Mouse (Mus musculus): ENCODE data around the gene Mlh1. TPM values are rescaled to one million over a fixed set of nuclear protein-coding genes. Genes with fewer than 3 reads are reported as not detected.

Mlh1 gene
- polyA plus RNA-seq, 1 experiment, result 11.4 TPM

- peaks cover 3% of the 10 kb centered on the region for H3K36me3 ChIP-seq (ENCODE audit: control insufficient read depth, insufficient read depth)
- TF ChIP-seq MAX (IDR thresholded peaks at IDR 0.05; ENCODE audit: low read depth) (no peak), REST (IDR thresholded peaks at IDR 0.05; ENCODE audit: insufficient read depth, insufficient read length) (no peak), TCF3 (IDR thresholded peaks at IDR 0.05; ENCODE audit: insufficient read length, low read depth) (no peak), USF1 (IDR thresholded peaks at IDR 0.05; ENCODE audit: low read depth) (no peak), POLR2AphosphoS2 (IDR thresholded peaks at IDR 0.05; ENCODE audit: insufficient read length, low read depth) (no peak), SRF (IDR thresholded peaks at IDR 0.05; ENCODE audit: control insufficient read depth, insufficient read length, low read depth) (no peak), MYOD1 (IDR thresholded peaks at IDR 0.05; ENCODE audit: control insufficient read depth in 1 of 3, insufficient read length in 2 of 3, low read depth in 2 of 3) (no peak), POLR2A (IDR thresholded peaks at IDR 0.05; ENCODE audit: insufficient read length, low read depth) (no peak), CEBPB (IDR thresholded peaks at IDR 0.05; ENCODE audit: insufficient read depth, poor library complexity, severe bottlenecking) (no peak), TCF12 (IDR thresholded peaks at IDR 0.05; ENCODE audit: insufficient read depth, poor library complexity, severe bottlenecking) (no peak), MYOG (IDR thresholded peaks at IDR 0.05; ENCODE audit: control insufficient read depth in 1 of 3, insufficient read depth in 1 of 3, insufficient read length in 2 of 3, low read depth in 2 of 3) (no peak), E2F4 (IDR thresholded peaks at IDR 0.05; ENCODE audit: insufficient read depth) (no peak)
- H3K4me2 ChIP-seq (ENCODE audit: low read depth), result no peak overlapping the region
- H3K27me3 ChIP-seq (ENCODE audit: control insufficient read depth, insufficient read depth, insufficient read length), result no peaks in the 10 kb centered on the region
- H3K79me2 ChIP-seq (ENCODE audit: control insufficient read depth, insufficient read depth), result no peaks in the 10 kb centered on the region
- H3K4me3 ChIP-seq, result no peak overlapping the region
- no peak overlapping the region for H3ac ChIP-seq (ENCODE audit: control insufficient read depth, insufficient read length)
Observed at GRCm38 (mm10) chr9:111197116-111197515, 74.5 kb downstream of the Mlh1 start.

- H3K36me3 ChIP-seq (ENCODE audit: control insufficient read depth, insufficient read depth), result peaks cover 10% of the 10 kb centered on the region
- H3K4me3 ChIP-seq, result no peak overlapping the region
- no peak overlapping the region for H3K4me2 ChIP-seq (ENCODE audit: low read depth)
- H3K27me3 ChIP-seq (ENCODE audit: control insufficient read depth, insufficient read depth, insufficient read length), result no peaks in the 10 kb centered on the region
- no peaks in the 10 kb centered on the region for H3K79me2 ChIP-seq (ENCODE audit: control insufficient read depth, insufficient read depth)
- TF ChIP-seq CEBPB (IDR thresholded peaks at IDR 0.05; ENCODE audit: insufficient read depth, poor library complexity, severe bottlenecking) (no peak), USF1 (IDR thresholded peaks at IDR 0.05; ENCODE audit: low read depth) (no peak), POLR2AphosphoS2 (IDR thresholded peaks at IDR 0.05; ENCODE audit: insufficient read length, low read depth) (no peak), MAX (IDR thresholded peaks at IDR 0.05; ENCODE audit: low read depth) (no peak), MYOD1 (IDR thresholded peaks at IDR 0.05; ENCODE audit: control insufficient read depth in 1 of 3, insufficient read length in 2 of 3, low read depth in 2 of 3) (no peak), TCF12 (IDR thresholded peaks at IDR 0.05; ENCODE audit: insufficient read depth, poor library complexity, severe bottlenecking) (no peak), POLR2A (IDR thresholded peaks at IDR 0.05; ENCODE audit: insufficient read length, low read depth) (no peak), REST (IDR thresholded peaks at IDR 0.05; ENCODE audit: insufficient read depth, insufficient read length) (no peak), MYOG (IDR thresholded peaks at IDR 0.05; ENCODE audit: control insufficient read depth in 1 of 3, insufficient read depth in 1 of 3, insufficient read length in 2 of 3, low read depth in 2 of 3) (no peak), SRF (IDR thresholded peaks at IDR 0.05; ENCODE audit: control insufficient read depth, insufficient read length, low read depth) (no peak), E2F4 (IDR thresholded peaks at IDR 0.05; ENCODE audit: insufficient read depth) (no peak), TCF3 (IDR thresholded peaks at IDR 0.05; ENCODE audit: insufficient read length, low read depth) (no peak)
- no peak overlapping the region for H3ac ChIP-seq (ENCODE audit: control insufficient read depth, insufficient read length)
Observed at GRCm38 (mm10) chr9:111193211-111193610, 78.4 kb downstream of the Mlh1 start.

GRCm38 (mm10) chr9:111188731-111189130, 82.9 kb downstream of the Mlh1 start:
- H3ac ChIP-seq (ENCODE audit: control insufficient read depth, insufficient read length), result no peak overlapping the region

GRCm38 (mm10) chr9:111186861-111187260, 84.7 kb downstream of the Mlh1 start:
- no peaks in the 10 kb centered on the region for H3K27me3 ChIP-seq (ENCODE audit: control insufficient read depth, insufficient read depth, insufficient read length)
- TF ChIP-seq TCF12 (IDR thresholded peaks at IDR 0.05; ENCODE audit: insufficient read depth, poor library complexity, severe bottlenecking) (no peak), POLR2AphosphoS2 (IDR thresholded peaks at IDR 0.05; ENCODE audit: insufficient read length, low read depth) (no peak)
- H3ac ChIP-seq (ENCODE audit: control insufficient read depth, insufficient read length), result no peak overlapping the region
- no peak overlapping the region for H3K4me2 ChIP-seq (ENCODE audit: low read depth)
- no peak overlapping the region for H3K4me3 ChIP-seq
- peaks cover 4% of the 10 kb centered on the region for H3K79me2 ChIP-seq (ENCODE audit: control insufficient read depth, insufficient read depth)
- peaks cover 10% of the 10 kb centered on the region for H3K36me3 ChIP-seq (ENCODE audit: control insufficient read depth, insufficient read depth)

More at GRCm38 (mm10) chr9:111188731-111189130, 82.9 kb downstream of the Mlh1 start:
- Histone ChIP-seq H3K79me2 (ENCODE audit: control insufficient read depth, insufficient read depth) (no peaks in the 10 kb centered on the region), H3K27me3 (ENCODE audit: control insufficient read depth, insufficient read depth, insufficient read length) (no peaks in the 10 kb centered on the region), H3K4me3 (no peak overlapping the region), H3K4me2 (ENCODE audit: low read depth) (no peak overlapping the region), H3K36me3 (ENCODE audit: control insufficient read depth, insufficient read depth) (peaks cover 10% of the 10 kb centered on the region)
- no peak for TF ChIP-seq E2F4 (IDR thresholded peaks at IDR 0.05; ENCODE audit: insufficient read depth)
- no peak for TF ChIP-seq POLR2A (IDR thresholded peaks at IDR 0.05; ENCODE audit: insufficient read length, low read depth)
- no peak for TF ChIP-seq SRF (IDR thresholded peaks at IDR 0.05; ENCODE audit: control insufficient read depth, insufficient read length, low read depth)
- no peak for TF ChIP-seq MYOG (IDR thresholded peaks at IDR 0.05; ENCODE audit: control insufficient read depth in 1 of 3, insufficient read depth in 1 of 3, insufficient read length in 2 of 3, low read depth in 2 of 3)
- TF ChIP-seq MYOD1 (IDR thresholded peaks at IDR 0.05; ENCODE audit: control insufficient read depth in 1 of 3, insufficient read length in 2 of 3, low read depth in 2 of 3), result no peak
- TF ChIP-seq USF1 (IDR thresholded peaks at IDR 0.05; ENCODE audit: low read depth), result no peak
- no peak for TF ChIP-seq POLR2AphosphoS2 (IDR thresholded peaks at IDR 0.05; ENCODE audit: insufficient read length, low read depth)
- TF ChIP-seq TCF3 (IDR thresholded peaks at IDR 0.05; ENCODE audit: insufficient read length, low read depth), result no peak
- TF ChIP-seq REST (IDR thresholded peaks at IDR 0.05; ENCODE audit: insufficient read depth, insufficient read length), result no peak
- no peak for TF ChIP-seq MAX (IDR thresholded peaks at IDR 0.05; ENCODE audit: low read depth)
- no peak for TF ChIP-seq TCF12 (IDR thresholded peaks at IDR 0.05; ENCODE audit: insufficient read depth, poor library complexity, severe bottlenecking)

GRCm38 (mm10) chr9:111184929-111185328, 86.7 kb downstream of the Mlh1 start:
- Histone ChIP-seq H3K27me3 (ENCODE audit: control insufficient read depth, insufficient read depth, insufficient read length) (no peaks in the 10 kb centered on the region), H3K4me3 (no peak overlapping the region), H3ac (ENCODE audit: control insufficient read depth, insufficient read length) (no peak overlapping the region), H3K79me2 (ENCODE audit: control insufficient read depth, insufficient read depth) (peaks cover 7% of the 10 kb centered on the region), H3K4me2 (ENCODE audit: low read depth) (no peak overlapping the region), H3K36me3 (ENCODE audit: control insufficient read depth, insufficient read depth) (peaks cover 10% of the 10 kb centered on the region)
- TF ChIP-seq MAX (IDR thresholded peaks at IDR 0.05; ENCODE audit: low read depth) (no peak), USF1 (IDR thresholded peaks at IDR 0.05; ENCODE audit: low read depth) (no peak), TCF3 (IDR thresholded peaks at IDR 0.05; ENCODE audit: insufficient read length, low read depth) (no peak), E2F4 (IDR thresholded peaks at IDR 0.05; ENCODE audit: insufficient read depth) (no peak), MYOD1 (IDR thresholded peaks at IDR 0.05; ENCODE audit: control insufficient read depth in 1 of 3, insufficient read length in 2 of 3, low read depth in 2 of 3) (no peak), MYOG (IDR thresholded peaks at IDR 0.05; ENCODE audit: control insufficient read depth in 1 of 3, insufficient read depth in 1 of 3, insufficient read length in 2 of 3, low read depth in 2 of 3) (no peak), SRF (IDR thresholded peaks at IDR 0.05; ENCODE audit: control insufficient read depth, insufficient read length, low read depth) (no peak), POLR2AphosphoS2 (IDR thresholded peaks at IDR 0.05; ENCODE audit: insufficient read length, low read depth) (no peak), REST (IDR thresholded peaks at IDR 0.05; ENCODE audit: insufficient read depth, insufficient read length) (no peak), POLR2A (IDR thresholded peaks at IDR 0.05; ENCODE audit: insufficient read length, low read depth) (no peak), CEBPB (IDR thresholded peaks at IDR 0.05; ENCODE audit: insufficient read depth, poor library complexity, severe bottlenecking) (no peak)
